Mouse (Mus musculus) testis, adult 2 months (tissue): ENCODE results near the gene Sgsm2.

Experiments
- CTCF ChIP-seq: fragments of 200-500 bp; IDR thresholded peaks from 2 replicates; pipeline ENCODE4 v1.5.1; 2012; ENCODE audit warnings: low read depth, mild to moderate bottlenecking, inconsistent platforms, low read length, moderate library complexity; ENCODE audit not compliant: control insufficient read depth, insufficient read depth, insufficient replicate concordance
- POLR2A ChIP-seq: fragments of 200-500 bp; IDR thresholded peaks from 2 replicates; pipeline ENCODE4 v1.6.1; 2012; ENCODE audit warnings: low read depth, mild to moderate bottlenecking, inconsistent platforms, low read length, moderate library complexity; ENCODE audit not compliant: control insufficient read depth

DNA sequence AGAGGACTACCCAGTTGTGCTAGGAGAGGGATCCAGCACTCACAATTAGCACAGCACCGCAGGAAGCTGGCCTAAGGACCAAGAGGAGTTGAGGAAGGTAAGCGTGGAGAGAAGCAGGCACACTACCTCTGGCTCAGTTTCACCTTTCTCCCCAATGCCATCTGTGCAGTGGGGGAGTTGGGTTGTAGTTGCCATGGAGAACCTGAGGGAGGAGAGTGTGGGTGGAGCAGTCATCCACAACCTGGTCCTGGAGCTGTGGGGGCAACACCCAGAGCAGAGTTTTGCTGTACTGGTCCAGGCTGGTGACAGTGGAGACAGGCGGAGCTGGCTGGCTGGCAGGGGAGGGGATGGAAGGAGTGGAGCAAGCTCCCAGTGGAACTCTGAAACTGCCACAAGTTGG lies 22.2 kb downstream of the Sgsm2 start:
- no peak for TF ChIP-seq CTCF
- TF ChIP-seq POLR2A: no peak
